Mouse (Mus musculus): ENCODE results near the gene Rimklb.

Rimklb gene

GRCm38 (mm10) chr6:122427456-122427855 lies 71.1 kb downstream of the Rimklb start:
- DNase-seq (ENCODE audit: low spot score in 2 of 2): no peak

- no peak for DNase-seq (ENCODE audit: low spot score in 2 of 2)
Observed at GRCm38 (mm10) chr6:122417015-122417414, 81.5 kb downstream of the Rimklb start.

GRCm38 (mm10) chr6:122416347-122416746 lies 82.2 kb downstream of the Rimklb start:
- DNase-seq (ENCODE audit: low spot score in 2 of 2): no peak

DNA sequence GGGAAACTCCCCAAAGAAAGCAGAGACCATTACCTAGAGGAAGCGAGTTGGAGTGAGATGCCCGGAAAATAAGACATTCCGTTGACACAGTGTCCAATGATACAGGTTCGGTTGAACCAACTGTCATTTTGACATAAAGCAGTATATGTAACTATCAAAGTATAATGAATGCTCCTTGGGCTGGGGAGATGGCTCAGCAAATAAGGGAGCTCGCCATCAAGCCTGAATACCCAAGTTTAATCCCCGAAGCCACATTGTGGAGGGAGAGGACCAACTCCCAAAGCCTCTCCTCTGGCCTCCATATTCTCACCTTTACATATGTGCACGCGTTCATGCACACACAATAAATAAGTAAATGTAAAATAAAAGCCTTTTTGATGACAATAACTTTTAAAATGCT lies 87.3 kb downstream of the Rimklb start:
- no peak for DNase-seq (ENCODE audit: low spot score in 2 of 2)

- no peak for DNase-seq (ENCODE audit: low spot score in 2 of 2)
Observed at GRCm38 (mm10) chr6:122402240-122402639, 96.3 kb downstream of the Rimklb start.

- no peak for DNase-seq (ENCODE audit: low spot score in 2 of 2)
Observed at GRCm38 (mm10) chr6:122400263-122400662, 98.3 kb downstream of the Rimklb start.
